Mouse (Mus musculus) kidney, postnatal 10 days (tissue): ENCODE data around the gene Slc16a10.

Experiments used
- DNase-seq: peaks from one replicate; pipeline ENCODE4 v3.0.0; 2021; ENCODE audit warnings: mixed read lengths

The Slc16a10 gene

GRCm38 (mm10) chr10:40105174-40105573, 36.9 kb downstream of the Slc16a10 start:
- DNase-seq, result no peak

DNA sequence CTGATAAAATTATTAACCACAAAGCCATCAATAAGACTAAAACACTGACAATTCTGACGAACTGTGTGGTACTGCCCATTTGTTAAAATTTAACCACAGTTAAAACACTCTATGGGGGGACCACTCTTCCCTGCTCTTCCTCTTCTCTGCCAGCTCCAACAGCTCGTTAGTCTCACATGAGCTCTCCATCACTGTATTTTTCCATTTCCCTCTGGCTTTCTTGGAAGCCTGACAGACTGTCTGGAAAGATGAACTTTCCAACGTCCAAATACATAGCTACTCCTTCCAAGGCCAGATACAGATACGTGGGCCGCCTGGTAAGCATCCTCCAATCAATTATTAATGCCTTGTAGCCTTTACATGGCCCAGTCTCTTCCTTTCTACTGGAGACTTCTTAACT, 38.3 kb downstream of the Slc16a10 start:
- DNase-seq, result no peak

- DNase-seq, result no peak
Measured at GRCm38 (mm10) chr10:40102986-40103385, 39.1 kb downstream of the Slc16a10 start.

DNA sequence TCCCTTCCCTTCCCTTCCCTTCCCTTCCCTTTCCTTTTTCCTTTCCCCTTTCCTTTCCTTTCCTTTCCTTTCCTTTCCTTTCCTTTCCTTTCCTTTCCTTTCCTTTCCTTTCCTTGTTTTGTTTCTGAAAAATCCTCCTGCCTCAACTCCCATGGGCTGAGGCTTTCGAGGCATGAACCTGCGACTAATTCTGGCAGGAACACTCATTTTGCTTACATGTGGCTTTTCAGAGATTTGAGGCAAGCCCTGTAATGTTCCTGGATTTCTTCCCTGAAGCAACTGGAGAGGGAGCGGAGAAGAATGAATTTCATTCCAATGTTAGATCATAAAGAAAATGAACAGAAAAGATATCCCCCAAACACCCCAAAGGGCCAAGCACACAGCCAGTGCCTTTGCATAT, 39.9 kb downstream of the Slc16a10 start:
- DNase-seq, result no peak

DNA sequence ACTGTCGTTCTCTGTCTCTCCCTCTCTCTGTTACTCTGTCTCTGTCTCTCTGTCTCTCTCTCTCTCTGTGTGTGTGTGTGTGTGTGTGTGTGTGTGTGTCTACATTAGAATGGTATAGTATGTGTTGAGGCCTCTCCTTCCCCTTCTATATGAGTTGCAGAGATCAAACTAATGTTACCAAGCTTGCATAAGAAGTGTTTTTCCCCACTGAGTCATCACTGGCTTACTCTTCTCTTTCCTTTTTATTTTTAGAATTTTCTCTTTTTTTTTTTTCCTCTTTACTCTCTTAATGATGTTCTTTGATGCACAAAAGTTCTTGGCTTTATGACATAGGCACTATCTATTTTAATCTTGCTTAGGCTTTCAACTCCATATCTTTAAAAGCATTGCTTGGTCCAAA, 43.6 kb downstream of the Slc16a10 start:
- no peak for DNase-seq

GRCm38 (mm10) chr10:40097519-40097918, 44.5 kb downstream of the Slc16a10 start:
- DNase-seq, result no peak

DNA sequence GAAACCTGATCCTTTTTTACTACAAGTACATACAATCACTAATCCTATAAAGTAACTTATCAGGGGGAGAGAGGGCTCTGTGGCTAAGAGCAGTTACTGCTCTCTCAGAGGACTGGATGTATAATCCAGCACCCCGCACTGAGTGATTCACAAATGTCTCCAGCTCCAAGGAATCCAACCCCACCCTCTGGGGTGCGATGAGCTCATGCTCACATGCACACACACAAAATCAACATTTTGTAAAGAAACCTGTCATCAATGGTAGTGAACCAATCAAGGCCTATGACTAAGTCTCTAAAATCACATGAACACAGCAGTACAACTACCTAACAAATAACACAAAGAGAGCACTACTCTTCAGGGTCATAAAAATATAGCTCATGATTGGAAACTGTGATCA, 47.3 kb downstream of the Slc16a10 start:
- DNase-seq, result no peak

GRCm38 (mm10) chr10:40093526-40093925, 48.5 kb downstream of the Slc16a10 start:
- no peak for DNase-seq

DNA sequence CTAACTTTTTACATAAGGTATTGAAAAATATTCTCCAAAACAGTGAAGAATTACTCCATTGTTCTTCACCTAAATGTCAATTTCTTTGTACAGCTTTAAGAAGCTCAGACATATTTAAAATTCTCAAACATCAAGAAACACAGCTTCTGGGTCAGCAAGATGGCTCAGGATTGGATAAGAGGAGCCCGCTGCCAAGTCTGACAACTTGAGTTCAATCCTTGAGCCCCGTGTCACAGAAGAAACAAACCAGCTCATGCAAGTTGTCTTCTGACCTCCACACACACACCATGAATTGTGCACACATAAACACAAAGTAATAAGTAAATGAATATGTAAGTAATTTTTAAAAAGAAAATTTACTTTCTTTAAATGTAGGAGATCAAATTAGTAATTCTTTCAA, 50.6 kb downstream of the Slc16a10 start:
- DNase-seq, result no peak

DNA sequence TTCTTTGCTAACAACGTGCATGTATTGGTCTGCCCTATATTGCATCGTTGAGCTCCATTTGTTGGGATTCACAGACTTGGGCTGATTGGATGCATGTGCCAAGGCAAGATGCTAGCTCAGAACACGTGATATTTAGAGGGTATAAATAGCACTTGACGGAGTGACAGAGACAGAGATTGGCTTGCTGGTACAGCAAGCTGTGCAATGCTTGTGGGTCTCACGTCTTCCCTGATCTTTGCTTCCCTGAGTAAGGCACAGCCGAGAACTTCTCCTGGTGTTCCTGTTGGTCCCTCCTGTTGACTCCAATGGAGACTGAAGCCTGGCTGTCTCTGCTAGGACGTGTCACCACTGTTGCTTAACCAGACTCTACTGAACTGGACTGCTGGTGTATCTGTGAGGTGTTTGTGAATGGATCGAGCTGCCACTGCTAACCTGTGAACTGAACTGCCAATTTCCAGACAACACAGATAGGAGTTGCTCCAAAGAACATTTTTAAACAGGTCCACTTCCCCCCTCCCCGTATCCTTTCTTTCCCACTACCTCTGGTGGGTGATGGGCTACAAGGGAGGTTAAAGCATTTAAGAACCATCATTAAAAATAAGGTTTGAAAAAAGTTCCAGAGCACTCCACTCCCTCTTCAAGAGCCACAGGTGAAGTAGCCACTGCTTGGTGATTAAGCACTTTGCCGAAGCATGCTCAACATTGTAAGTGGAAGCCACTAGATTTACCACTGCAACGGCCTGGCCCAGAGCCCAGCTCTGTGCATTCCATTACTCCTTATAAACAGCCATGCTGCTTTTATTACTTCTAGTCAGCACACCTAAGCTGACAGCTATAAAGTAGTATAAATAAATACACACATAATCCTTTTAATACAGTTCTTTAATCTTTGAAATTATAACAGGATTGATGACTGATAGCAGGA, 51.3 kb downstream of the Slc16a10 start:
- DNase-seq, result peak; percentile 75

DNA sequence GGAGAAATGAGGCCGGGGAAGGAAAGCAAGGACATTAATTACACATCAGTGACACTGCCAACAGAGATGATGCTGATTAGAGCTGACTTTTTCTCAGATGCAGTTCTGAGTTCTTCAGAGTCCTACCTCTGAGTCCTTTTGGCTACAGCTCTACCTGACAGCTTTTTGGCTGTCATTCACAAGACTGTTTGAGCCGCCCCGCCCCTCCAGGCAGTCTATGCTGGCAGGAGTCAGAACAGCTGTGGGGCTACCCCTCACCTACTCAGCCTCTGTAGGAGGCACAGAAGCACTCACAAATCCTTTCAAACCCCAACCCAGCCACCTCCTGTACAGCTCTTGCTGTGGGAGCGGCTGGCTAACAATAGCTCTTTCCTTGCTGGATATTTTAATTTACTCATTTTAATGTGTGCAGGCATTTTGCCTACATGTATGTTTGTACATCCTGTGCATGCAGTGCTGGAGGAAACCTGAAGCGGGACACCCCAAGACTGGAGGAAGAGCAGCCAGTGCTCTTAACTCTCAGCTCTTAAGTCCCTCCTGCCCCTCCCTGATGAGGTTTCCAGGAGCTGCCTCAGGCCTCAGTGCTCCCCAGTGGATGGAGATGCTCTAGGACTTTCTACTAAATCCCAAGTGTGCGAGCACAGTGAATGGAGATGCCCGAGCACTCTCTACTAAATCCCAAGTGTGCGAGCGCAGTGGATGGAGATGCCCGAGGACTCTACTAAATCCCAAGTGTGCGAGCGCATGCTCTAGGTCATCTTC, 57.5 kb downstream of the Slc16a10 start:
- DNase-seq, result no peak

DNA sequence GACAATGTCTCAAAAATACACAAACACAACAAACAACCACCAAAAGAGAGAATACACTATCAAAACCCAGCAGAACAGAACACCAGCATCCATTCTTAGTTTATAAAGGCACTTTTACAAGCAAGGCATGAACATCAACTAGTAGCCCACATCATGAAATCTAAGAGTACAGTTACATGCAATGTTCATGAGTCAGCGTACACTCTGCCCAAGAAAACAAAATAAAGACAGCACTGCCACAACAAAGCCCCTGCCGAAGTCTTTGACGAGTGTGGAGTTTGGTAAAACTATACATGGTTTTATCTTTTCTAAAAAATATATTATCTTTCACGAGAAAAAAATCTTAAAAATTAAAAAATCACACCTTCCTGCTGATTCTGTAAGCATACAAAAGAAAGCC, 58.5 kb downstream of the Slc16a10 start:
- no peak for DNase-seq

GRCm38 (mm10) chr10:40082668-40083067, 59.4 kb downstream of the Slc16a10 start:
- no peak for DNase-seq

DNA sequence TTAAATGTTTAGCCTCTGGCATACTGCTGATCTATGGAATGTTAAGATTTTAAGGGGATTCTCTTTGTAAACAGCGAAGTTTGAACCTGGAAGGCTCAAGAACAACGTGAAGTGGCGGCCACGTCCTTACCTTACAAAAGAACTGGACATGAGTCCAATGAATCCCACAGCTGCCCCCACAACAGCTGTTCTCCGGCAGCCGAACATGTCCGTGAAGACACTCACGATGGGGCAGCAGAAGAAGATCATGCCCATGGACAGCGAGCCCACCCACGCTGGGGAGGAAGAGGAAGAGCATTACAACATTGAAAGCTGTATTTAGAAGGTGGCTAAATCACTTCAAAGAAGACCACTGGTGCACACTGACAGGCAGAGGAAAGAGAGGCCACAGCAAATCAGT, 61.5 kb downstream of the Slc16a10 start:
- no peak for DNase-seq

GRCm38 (mm10) chr10:40079256-40079655, 62.8 kb downstream of the Slc16a10 start:
- DNase-seq, result no peak

DNA sequence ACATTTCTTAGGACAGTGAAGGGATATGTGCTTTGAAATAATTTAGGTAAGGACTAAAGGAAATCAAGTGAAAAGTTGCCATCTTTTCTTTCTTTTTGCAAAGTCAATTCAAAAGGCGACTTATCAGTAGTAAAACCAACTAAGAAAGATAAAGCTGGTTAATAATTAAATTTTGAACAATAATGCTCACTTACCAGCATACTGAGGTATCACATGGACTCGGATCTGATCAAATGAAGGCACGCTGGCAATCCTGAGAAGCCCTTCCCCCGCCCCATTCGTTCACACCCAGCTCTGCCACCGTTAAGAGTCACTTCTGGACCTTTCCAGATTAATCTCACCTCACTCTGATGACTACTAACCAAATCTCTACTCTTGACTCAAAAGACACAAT, 64.1 kb downstream of the Slc16a10 start:
- no peak for DNase-seq

DNA sequence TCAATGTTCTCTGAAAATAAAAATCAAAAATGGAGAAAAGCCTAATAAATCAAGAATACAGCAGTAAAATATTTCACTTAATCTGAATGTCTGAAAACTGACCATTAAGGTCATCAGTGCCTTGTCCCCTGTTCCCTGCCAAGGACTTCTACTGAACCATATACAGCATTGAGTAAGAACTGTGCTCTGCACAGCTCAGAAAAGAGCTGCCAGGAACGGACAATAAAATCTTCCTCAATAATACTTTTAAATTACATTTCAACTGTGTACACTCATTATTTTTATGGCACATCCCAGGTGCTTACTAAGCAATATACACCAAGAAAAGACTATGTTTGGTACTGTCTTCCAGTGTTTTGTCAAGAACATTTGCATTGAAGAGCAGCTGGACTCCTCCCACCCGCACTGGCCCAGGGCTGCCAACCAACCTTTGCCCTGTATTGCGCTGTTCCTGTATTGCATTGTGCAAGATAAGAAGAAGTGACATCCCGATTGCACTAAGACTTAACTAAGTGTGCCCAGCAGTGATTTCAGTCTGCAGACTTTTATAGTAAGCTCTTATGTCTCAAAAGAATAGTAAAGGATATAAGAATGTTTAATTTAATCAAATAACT, 64.6 kb downstream of the Slc16a10 start:
- DNase-seq, result no peak

GRCm38 (mm10) chr10:40073608-40074007, 68.5 kb downstream of the Slc16a10 start:
- DNase-seq, result no peak

DNA sequence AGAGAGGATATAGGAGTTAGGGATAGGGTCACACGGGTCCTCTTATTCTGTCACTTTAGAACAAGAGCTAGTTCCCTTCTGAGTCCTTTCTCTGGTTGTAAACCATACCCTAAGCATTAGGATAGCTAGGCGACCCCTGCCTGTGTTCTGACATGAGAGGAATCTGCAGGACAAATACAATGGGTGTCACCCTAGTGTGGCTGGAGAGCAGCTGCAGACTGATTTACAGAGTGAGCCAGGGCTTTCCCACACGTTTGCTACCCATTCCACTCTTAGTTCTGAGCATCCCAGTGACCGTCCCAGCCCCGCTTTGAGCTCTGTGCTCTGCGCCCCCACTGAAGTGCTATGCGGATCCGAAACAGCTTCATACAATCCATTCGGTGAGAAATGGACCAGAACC, 71.4 kb downstream of the Slc16a10 start:
- DNase-seq, result no peak

DNA sequence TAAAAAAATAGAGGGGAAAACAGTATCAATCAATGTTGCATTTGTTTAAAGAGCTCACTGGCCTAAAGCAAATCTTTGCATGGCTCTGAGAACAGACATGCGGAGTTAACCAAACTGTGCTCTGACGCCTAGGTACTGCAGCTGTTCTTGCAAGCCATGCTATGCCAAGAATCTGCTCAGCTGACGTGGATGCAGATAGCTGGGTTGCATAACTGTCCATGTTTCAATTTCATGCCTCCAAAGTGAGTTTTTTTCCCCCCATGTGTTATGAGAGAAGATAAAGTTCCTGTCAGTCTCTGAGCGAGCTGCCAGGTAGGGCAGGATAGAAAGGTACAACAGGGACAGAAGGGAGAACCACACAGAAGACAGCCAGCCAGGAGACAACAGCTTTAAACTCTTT, 72.8 kb downstream of the Slc16a10 start:
- no peak for DNase-seq

DNA sequence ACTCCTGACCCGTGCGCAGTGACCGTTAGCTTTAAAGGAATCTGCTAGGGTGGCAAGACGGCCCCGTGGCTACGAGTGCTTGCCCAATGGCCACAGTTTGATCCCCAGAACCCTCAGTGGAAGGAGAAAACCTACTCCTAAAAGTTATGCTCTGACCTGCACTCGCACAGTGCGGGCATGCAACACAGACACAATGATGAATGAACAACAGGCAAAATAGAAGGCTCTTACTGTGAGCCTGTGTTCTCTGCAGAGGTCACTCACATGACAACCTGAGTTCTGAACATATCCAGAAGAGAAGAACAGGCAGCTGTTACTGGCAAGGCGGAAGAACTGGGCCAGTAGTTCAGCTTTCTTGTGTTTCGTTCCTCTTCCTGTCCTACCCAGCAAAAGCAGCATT, 73.5 kb downstream of the Slc16a10 start:
- DNase-seq, result no peak

GRCm38 (mm10) chr10:40067529-40067928, 74.5 kb downstream of the Slc16a10 start:
- no peak for DNase-seq

- DNase-seq, result no peak
Measured at GRCm38 (mm10) chr10:40067071-40067470, 75.0 kb downstream of the Slc16a10 start.

DNA sequence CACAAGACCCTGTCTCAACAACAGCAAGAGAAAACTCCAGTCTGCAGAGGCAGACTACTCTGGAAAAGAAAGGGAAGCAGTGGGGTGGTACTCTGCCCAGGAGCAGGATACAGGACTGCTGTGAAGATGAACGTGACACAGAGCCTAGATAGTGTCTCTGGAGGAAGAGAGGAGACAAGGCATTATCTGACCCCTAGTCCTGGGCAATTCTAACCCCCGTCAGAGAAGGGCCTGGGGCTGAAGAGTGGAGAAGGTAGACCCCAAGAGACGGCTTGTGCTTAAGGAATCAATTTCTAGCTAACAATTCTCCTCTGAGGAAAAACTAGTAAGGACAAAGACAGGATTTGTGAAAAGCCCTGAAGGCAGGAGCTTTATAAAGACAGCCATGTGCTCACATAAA, 76.7 kb downstream of the Slc16a10 start:
- DNase-seq, result no peak
